Mouse (Mus musculus): Measurements from ENCODE around the gene Nelfa.

DNA sequence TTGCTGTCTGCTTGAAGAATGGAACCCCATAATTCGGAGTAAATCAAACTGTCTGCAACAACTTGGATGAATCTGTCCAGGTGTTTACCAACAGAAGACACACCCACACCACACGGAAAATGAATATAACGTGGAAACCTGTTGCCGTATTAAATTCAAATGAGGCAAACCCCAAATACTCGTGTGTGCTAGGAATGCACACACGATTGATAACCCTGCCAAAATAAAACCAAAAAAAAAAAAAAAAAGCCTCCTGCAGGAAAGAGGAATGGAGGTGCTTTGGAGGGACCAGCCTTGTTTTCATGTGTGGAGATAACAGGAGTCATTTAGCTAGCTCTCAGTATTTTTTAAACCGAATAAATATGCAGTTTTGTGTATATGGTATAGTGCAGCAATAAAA is 1.3 kb downstream of the Nelfa start:
- TF ChIP-seq RCOR1 (conservative IDR thresholded peaks at IDR 0.05; ENCODE audit: low read depth, low read length): no peak
- no peak for TF ChIP-seq CTCF (conservative IDR thresholded peaks at IDR 0.05 in 1 of 2, IDR thresholded peaks at IDR 0.05 in 1 of 2; ENCODE audit: low read depth in 2 of 2, low read length in 2 of 2)
- TF ChIP-seq ELF1 (IDR thresholded peaks at IDR 0.05; ENCODE audit: low read depth, low read length): no peak
- TF ChIP-seq POLR2A (IDR thresholded peaks at IDR 0.05; ENCODE audit: low read depth, low read length): no peak
- TF ChIP-seq MEF2A (IDR thresholded peaks at IDR 0.05; ENCODE audit: borderline replicate concordance, low read depth, low read length): no peak
- no peak for TF ChIP-seq HCFC1 (IDR thresholded peaks at IDR 0.05; ENCODE audit: low read depth, low read length)
